Mouse (Mus musculus) right cerebral cortex, postnatal 4 days (tissue): ENCODE measurements around the gene Slc27a4.

Source experiments
- DNase-seq: peaks from one replicate; pipeline ENCODE4 v3.0.0-alpha.2; 2022

The Slc27a4 gene

DNA sequence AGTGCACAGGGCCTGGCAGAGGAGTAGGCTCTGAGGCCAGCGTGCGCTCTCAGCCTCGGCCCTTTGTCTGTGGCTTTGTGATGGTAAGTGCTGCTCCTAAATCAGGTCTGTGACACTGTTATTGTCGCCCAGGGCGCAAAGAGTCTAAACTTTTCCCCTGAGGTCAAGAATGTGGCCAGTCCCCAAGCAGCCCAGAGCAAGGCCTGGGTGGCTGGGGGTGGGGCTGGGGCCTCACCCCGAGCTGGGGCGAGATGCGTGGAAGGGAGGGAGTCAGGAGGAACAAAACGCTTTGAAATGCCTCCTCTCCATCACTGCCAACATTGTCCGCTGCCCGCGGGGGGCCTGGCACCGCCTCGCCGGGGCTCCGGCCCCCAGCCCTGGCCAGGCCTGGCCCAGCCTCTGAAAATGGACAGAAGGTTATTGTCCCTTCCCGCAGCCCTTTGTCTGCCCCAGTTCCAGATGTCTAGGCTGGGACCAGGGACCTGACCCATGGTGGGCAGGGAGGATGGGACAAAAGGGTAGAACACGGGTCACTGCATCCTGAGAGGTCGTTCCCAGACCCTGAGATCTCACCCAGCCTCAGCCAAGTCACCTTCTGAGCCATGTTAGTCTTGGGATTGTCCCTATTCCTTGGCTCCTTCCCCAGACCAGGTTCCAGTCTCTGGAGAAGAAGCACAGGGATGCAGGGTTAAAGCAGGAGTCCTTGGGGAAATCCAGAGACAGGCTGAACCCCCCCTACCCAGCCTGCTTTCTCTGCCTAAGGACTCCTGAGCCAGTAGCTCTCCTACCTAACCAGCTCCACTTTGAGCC lies 54.2 kb downstream of the Slc27a4 start:
- DNase-seq: no peak

DNA sequence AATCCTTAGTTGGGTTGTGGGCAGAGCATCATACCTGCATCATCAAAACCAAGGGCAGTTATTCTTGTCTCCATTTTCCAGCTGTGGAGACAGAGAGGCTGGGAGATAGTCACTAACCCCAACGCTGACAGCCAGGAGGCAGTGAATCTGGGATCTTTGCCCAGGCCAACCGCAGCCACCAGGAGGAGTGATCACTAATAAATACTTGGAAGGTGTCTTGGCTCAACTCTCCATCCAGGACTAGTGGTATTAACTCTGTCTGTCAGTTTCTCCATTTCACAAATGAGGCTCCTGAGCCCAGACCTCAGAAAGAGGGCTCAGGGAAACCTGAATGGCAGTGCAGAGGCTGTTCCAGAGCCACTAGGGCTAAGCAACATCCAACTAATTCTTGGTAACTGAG lies 54.9 kb downstream of the Slc27a4 start:
- no peak for DNase-seq

DNA sequence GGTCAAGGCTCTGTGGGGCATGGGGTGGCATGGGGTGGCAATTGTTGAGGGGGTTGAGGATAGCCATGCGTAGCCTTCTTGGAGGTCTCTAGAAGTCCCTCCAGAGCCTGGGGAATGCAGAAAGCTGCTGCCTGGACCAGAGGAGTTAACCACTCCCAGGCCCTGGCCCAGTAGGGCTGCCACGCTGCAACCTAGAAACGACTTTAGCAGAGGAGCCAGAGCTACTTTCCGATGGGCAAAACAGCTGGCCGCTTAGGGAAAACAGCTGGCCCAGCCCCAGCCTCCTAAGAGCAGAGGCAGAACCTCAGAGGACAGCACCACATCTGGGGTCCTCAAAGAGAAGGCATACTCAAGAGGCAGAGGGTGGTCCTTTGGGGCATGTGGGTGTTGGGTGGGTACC lies 55.5 kb downstream of the Slc27a4 start:
- no peak for DNase-seq

DNA sequence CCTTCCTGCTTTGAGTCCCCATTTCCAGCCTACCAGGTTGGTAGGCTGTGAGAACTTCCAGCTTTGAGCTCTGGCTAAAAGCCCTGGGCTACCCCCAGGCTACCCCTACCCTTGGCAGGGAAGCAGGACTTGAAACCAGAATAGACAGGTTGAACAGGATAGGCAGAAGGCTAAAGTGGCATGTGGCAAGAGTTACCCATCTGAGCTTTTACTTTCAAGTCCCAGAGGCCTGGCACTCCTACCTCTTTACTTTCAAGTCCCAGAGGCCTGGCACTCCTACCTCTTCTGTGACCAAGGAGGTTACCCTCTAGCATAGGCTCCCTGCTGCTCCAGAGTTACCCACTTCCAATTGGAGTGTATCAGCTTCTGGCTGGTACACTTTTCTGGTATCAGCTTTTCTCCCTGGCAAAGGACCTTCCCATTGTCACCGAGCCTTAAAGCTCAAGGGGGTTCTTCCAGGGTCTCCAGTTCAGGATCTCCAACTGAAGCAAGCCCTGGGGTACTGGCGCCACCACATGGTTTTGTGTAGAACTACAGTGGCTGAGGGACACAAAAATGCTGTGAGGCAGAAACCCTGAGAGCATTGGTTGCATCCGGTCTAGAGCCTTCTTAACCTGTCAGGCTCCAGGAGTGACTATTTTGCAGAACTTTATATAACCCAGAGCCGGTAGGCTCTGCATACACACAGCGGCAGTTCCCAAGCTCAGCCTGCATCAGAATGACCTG lies 56.5 kb downstream of the Slc27a4 start:
- DNase-seq: no peak

DNA sequence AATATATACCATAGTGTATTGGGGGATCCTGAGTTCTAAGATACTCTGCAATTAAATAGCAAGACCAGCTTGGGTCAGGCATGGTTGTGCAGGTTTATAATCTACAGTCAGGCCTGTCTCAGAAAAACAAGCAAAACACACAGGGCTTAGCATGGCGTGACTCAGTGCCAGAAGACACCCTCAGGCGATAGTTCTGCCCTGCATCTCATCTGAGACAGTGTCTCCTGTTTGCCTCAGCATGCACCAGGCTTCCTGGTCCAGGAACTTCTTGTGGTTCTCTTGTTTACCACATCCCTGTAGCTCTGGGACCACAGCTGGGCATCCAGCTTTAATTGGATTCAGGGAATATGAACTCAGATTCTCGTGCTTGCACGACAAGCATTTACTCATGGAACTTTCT lies 62.7 kb downstream of the Slc27a4 start:
- DNase-seq: no peak
